Mouse (Mus musculus) C2C12 (cell line): Measurements from ENCODE around the gene Cradd.

Experiments used
- CEBPB ChIP-seq: IDR thresholded peaks from one replicate; pipeline ENCODE4 v1.6.1; 2011; ENCODE audit warnings: low read depth, mild to moderate bottlenecking, control low read depth, moderate library complexity
- CTCF ChIP-seq: IDR thresholded peaks from one replicate; pipeline ENCODE4 v1.5.1; 2011; ENCODE audit not compliant: control insufficient read depth, insufficient read depth, insufficient read length
- FOSL1 ChIP-seq: IDR thresholded peaks from one replicate; pipeline ENCODE4 v1.8.0; 2011; ENCODE audit warnings: mild to moderate bottlenecking, low read length; ENCODE audit not compliant: poor library complexity, insufficient read depth, severe bottlenecking
- MAX ChIP-seq: IDR thresholded peaks from one replicate; pipeline ENCODE4 v1.6.1; 2011; ENCODE audit warnings: mild to moderate bottlenecking, control low read depth
- MYOG ChIP-seq: IDR thresholded peaks from one replicate; pipeline ENCODE4 v1.6.1; 2011; ENCODE audit not compliant: control insufficient read depth, insufficient read length; ENCODE audit errors: extremely low read depth
- USF1 ChIP-seq: IDR thresholded peaks from one replicate; pipeline ENCODE4 v1.6.1; 2011; ENCODE audit warnings: low read depth, mild to moderate bottlenecking, control low read depth, moderate library complexity

GRCm38 (mm10) chr10:95367661-95368089 is 43.7 kb upstream of the Cradd start:
- TF ChIP-seq MYOG (no peak), CTCF (no peak), MAX (no peak), CEBPB (no peak), USF1 (no peak), FOSL1 (no peak)
